Mouse (Mus musculus) C2C12 (cell line): Measurements from ENCODE around the gene Ap4e1. TPM values are rescaled to one million over a fixed set of nuclear protein-coding genes. Genes with fewer than 3 reads are reported as not detected.
"Not testable (repeated sequence)": the region's sequence is repeated elsewhere in the genome, so short reads cannot be mapped to it uniquely, and the experiment has no call there.

Experiments used
- H3K27me3 ChIP-seq: one replicate; pipeline ENCODE4 v1.6.1; 2011; ENCODE audit not compliant: control insufficient read depth, insufficient read depth, insufficient read length
- H3K36me3 ChIP-seq: one replicate; pipeline ENCODE4 v1.6.1; 2011; ENCODE audit not compliant: control insufficient read depth, insufficient read depth
- H3K4me3 ChIP-seq: one replicate; pipeline ENCODE4 v1.5.1; 2011; ENCODE audit warnings: mild to moderate bottlenecking, control low read depth; ENCODE audit not compliant: poor library complexity, insufficient read depth, severe bottlenecking
- H3K79me2 ChIP-seq: one replicate; pipeline ENCODE4 v1.6.1; 2011; ENCODE audit not compliant: control insufficient read depth, insufficient read depth
- H3K79me3 ChIP-seq: one replicate; pipeline ENCODE4 v1.6.1; 2011; ENCODE audit warnings: low read depth, control low read depth
- H3ac ChIP-seq: one replicate; pipeline ENCODE3; 2011; ENCODE audit warnings: low read depth; ENCODE audit not compliant: control insufficient read depth, insufficient read length
- CEBPB ChIP-seq: IDR thresholded peaks from one replicate; pipeline ENCODE4 v1.6.1; 2011; ENCODE audit warnings: low read depth, mild to moderate bottlenecking, control low read depth, moderate library complexity
- CTCF ChIP-seq: IDR thresholded peaks from one replicate; pipeline ENCODE4 v1.5.1; 2011; ENCODE audit not compliant: control insufficient read depth, insufficient read depth, insufficient read length
- FOSL1 ChIP-seq: IDR thresholded peaks from one replicate; pipeline ENCODE4 v1.8.0; 2011; ENCODE audit warnings: mild to moderate bottlenecking, low read length; ENCODE audit not compliant: poor library complexity, insufficient read depth, severe bottlenecking
- MAX ChIP-seq: IDR thresholded peaks from one replicate; pipeline ENCODE4 v1.6.1; 2011; ENCODE audit warnings: mild to moderate bottlenecking, control low read depth
- MYOD1 ChIP-seq: IDR thresholded peaks from one replicate; pipeline ENCODE4 v1.6.1; 2011; ENCODE audit warnings: low read depth; ENCODE audit not compliant: control insufficient read depth, insufficient read length
- MYOG ChIP-seq: IDR thresholded peaks from one replicate; pipeline ENCODE4 v1.6.1; 2011; ENCODE audit not compliant: control insufficient read depth, insufficient read length; ENCODE audit errors: extremely low read depth
- USF1 ChIP-seq: IDR thresholded peaks from one replicate; pipeline ENCODE4 v1.6.1; 2011; ENCODE audit warnings: low read depth, mild to moderate bottlenecking, control low read depth, moderate library complexity
- polyA plus RNA-seq: library from polyadenylated mRNA; unstranded; fragments of >200 nt; fragmentation: generic; extraction: Trizol; gene quantifications from one replicate; pipeline ENCODE4 v1.2.1, GENCODE M21; 2012; ENCODE audit warnings: missing spikeins

Ap4e1 gene
- polyA plus RNA-seq, 1 experiment = 2.6 TPM

- Histone ChIP-seq H3K27me3 (no peaks in the 10 kb centered on the region), H3K36me3 (peaks cover 30% of the 10 kb centered on the region)
- no peak for TF ChIP-seq MYOG
- TF ChIP-seq FOSL1 = no peak
- TF ChIP-seq CEBPB = no peak
- no peak for TF ChIP-seq USF1
- no peak for TF ChIP-seq MAX
- no peak for TF ChIP-seq CTCF
- no peak for TF ChIP-seq MYOD1
Observed at GRCm38 (mm10) chr2:127069781-127070434, 61.4 kb downstream of the Ap4e1 start.

GRCm38 (mm10) chr2:127070435-127070841 is 61.9 kb downstream of the Ap4e1 start, which contains the start of gene Blvra:
Blvra (plus strand) TSS chr2:127070665.
- TF ChIP-seq CTCF = no peak
- no peak for TF ChIP-seq MAX
- TF ChIP-seq CEBPB = no peak
- TF ChIP-seq USF1 = no peak
- TF ChIP-seq MYOG = no peak
- no peak for TF ChIP-seq FOSL1
- TF ChIP-seq MYOD1 = no peak
- peak within 1 kb of the TSS; percentile 81 for H3ac ChIP-seq
- H3K79me2 ChIP-seq = no peaks in the 10 kb centered on the region
- H3K79me3 ChIP-seq = no peaks in the 10 kb centered on the region
- H3K4me3 ChIP-seq = peak within 1 kb of the TSS; percentile 44
- H3K27me3 ChIP-seq = no peaks in the 10 kb centered on the region
- peaks cover 29% of the 10 kb centered on the region for H3K36me3 ChIP-seq

More at GRCm38 (mm10) chr2:127069781-127070434, 61.4 kb downstream of the Ap4e1 start:
- Histone ChIP-seq H3K79me3 (no peaks in the 10 kb centered on the region), H3ac (peak overlapping the region; percentile 59), H3K4me3 (peak overlapping the region; percentile 44), H3K79me2 (no peaks in the 10 kb centered on the region)

GRCm38 (mm10) chr2:127070879-127071278 is 62.4 kb downstream of the Ap4e1 start:
- Histone ChIP-seq H3K4me3 (peak overlapping the region; percentile 44), H3K79me2 (no peaks in the 10 kb centered on the region), H3K27me3 (no peaks in the 10 kb centered on the region), H3K79me3 (no peaks in the 10 kb centered on the region), H3ac (peak overlapping the region; percentile 81), H3K36me3 (peaks cover 25% of the 10 kb centered on the region)
- TF ChIP-seq FOSL1 (no peak), MAX (no peak), MYOD1 (no peak), CTCF (no peak), MYOG (no peak), CEBPB (no peak), USF1 (no peak)

- no peak overlapping the region for H3ac ChIP-seq
- no peaks in the 10 kb centered on the region for H3K79me2 ChIP-seq
- H3K4me3 ChIP-seq = no peak overlapping the region
- no peaks in the 10 kb centered on the region for H3K79me3 ChIP-seq
- H3K27me3 ChIP-seq = no peaks in the 10 kb centered on the region
- TF ChIP-seq MAX (no peak), CEBPB (no peak), MYOG (no peak), MYOD1 (no peak), FOSL1 (no peak)
- H3K36me3 ChIP-seq = no peaks in the 10 kb centered on the region
Observed at GRCm38 (mm10) chr2:127074116-127074515, 65.6 kb downstream of the Ap4e1 start.

GRCm38 (mm10) chr2:127077611-127078010 is 69.1 kb downstream of the Ap4e1 start:
- TF ChIP-seq CEBPB (no peak), USF1 (no peak), FOSL1 (no peak), MYOD1 (no peak), MYOG (no peak), CTCF (no peak), MAX (no peak)
- H3K79me3 ChIP-seq = no peaks in the 10 kb centered on the region
- no peak overlapping the region for H3ac ChIP-seq
- no peaks in the 10 kb centered on the region for H3K36me3 ChIP-seq
- no peak overlapping the region for H3K4me3 ChIP-seq
- H3K79me2 ChIP-seq = no peaks in the 10 kb centered on the region
- no peaks in the 10 kb centered on the region for H3K27me3 ChIP-seq

- not testable (repeated sequence) for H3K36me3 ChIP-seq, H3K27me3 ChIP-seq, H3K79me3 ChIP-seq, H3ac ChIP-seq, H3K79me2 ChIP-seq, H3K4me3 ChIP-seq
Observed at GRCm38 (mm10) chr2:127079066-127079465, 70.5 kb downstream of the Ap4e1 start.
